Mouse (Mus musculus): ENCODE measurements around the gene Slc4a10.

GRCm38 (mm10) chr2:62048116-62048515, 1.9 kb downstream of the Slc4a10 start:
- TF ChIP-seq POLR2A (IDR thresholded peaks at IDR 0.05; ENCODE audit: low read depth, low read length) (no peak), CTCF (conservative IDR thresholded peaks at IDR 0.05; ENCODE audit: insufficient read depth, insufficient read length, low read depth, low read length) (no peak)

Measured in kidney, adult 2 months (tissue).